Mouse (Mus musculus) stomach, embryonic 15.5 days (tissue): ENCODE data around the gene Wdfy1. TPM values are rescaled to one million over a fixed set of nuclear protein-coding genes. Genes with fewer than 3 reads are reported as not detected.

ENCODE experiments used
- ATAC-seq: fragments of 200-750 bp; cut with Nextera tagmentation; 2 replicates; pipeline ENCODE4 v1.8.0; 2017; ENCODE audit warnings: low read depth, moderate number of reproducible peaks, moderate TSS enrichment; ENCODE audit not compliant: insufficient read depth, low FRiP score
- H3K27ac ChIP-seq: fragments of 300-500 bp; sonication (generic); 2 replicates; pipeline ENCODE4 v1.5.1; 2015; ENCODE audit warnings: mild to moderate bottlenecking, inconsistent platforms
- H3K27me3 ChIP-seq: fragments of 300-500 bp; sonication (generic); replicated peaks from 2 replicates; pipeline ENCODE4 v1.6.1; 2015; ENCODE audit warnings: inconsistent platforms
- H3K36me3 ChIP-seq: fragments of 300-500 bp; sonication (generic); 2 replicates; pipeline ENCODE4 v1.6.1; 2015; ENCODE audit warnings: inconsistent platforms
- H3K4me1 ChIP-seq: fragments of 300-500 bp; sonication (generic); 2 replicates; pipeline ENCODE4 v1.6.1; 2015; ENCODE audit warnings: inconsistent platforms
- H3K4me2 ChIP-seq: fragments of 300-500 bp; sonication (generic); 2 replicates; pipeline ENCODE4 v1.6.1; 2015; ENCODE audit warnings: mild to moderate bottlenecking, inconsistent platforms
- H3K4me3 ChIP-seq: fragments of 300-500 bp; sonication (generic); replicated peaks from 2 replicates; pipeline ENCODE4 v1.5.1; 2015; ENCODE audit warnings: inconsistent platforms
- H3K9ac ChIP-seq: fragments of 300-500 bp; sonication (generic); 2 replicates; pipeline ENCODE4 v1.6.1; 2015; ENCODE audit warnings: inconsistent platforms
- H3K9me3 ChIP-seq: fragments of 300-500 bp; sonication (generic); 2 replicates; pipeline ENCODE4 v1.6.1; 2016; ENCODE audit warnings: inconsistent platforms
- WGBS: fragments of 180-500 bp; shearing (Covaris S2); methylation state at CpG from one replicate; pipeline ENCODE4 v1.1.7; 2015; 5-methylcytosine and 5-hydroxymethylcytosine counted together
- polyA plus RNA-seq: library from polyadenylated mRNA; unstranded; fragments of >200 nt; fragmentation: Nextera tagmentation; extraction: Ambion mirVana; gene quantifications from 2 replicates; pipeline ENCODE4 v1.2.1, GENCODE M21; 2015

The Wdfy1 gene
- 32.8 and 36.8 TPM in 2 replicates for polyA plus RNA-seq

GRCm38 (mm10) chr1:79775927-79776458, at the start of gene Wdfy1, which contains the start of gene Mrpl44:
Gene Wdfy1 (minus strand): TSS chr1:79776143.
Gene Mrpl44 (plus strand): TSS chr1:79776018.
- Histone ChIP-seq H3K4me2 (peak within 1 kb of the TSS; percentile 56), H3K27ac (peak within 1 kb of the TSS; percentile 88), H3K9ac (peak within 1 kb of the TSS; percentile 68), H3K36me3 (peaks cover 12% of the 10 kb centered on the region), H3K27me3 (no peaks in the 10 kb centered on the region), H3K9me3 (no peaks in the 10 kb centered on the region), H3K4me1 (no peaks in the 10 kb centered on the region), H3K4me3 (peak within 1 kb of the TSS; percentile 73)
- ATAC-seq: peak; percentile 99
- under 1% methylated on average over 38 of the region's 38 CpGs for WGBS

- Histone ChIP-seq H3K4me3 (peak overlapping the region; percentile 5; the same call in 1 of the 2 replicates), H3K27me3 (no peaks in the 10 kb centered on the region), H3K36me3 (no peaks in the 10 kb centered on the region), H3K4me1 (no peaks in the 10 kb centered on the region), H3K4me2 (peak overlapping the region; percentile 41), H3K9me3 (no peaks in the 10 kb centered on the region), H3K9ac (no peak overlapping the region), H3K27ac (peak overlapping the region; percentile 2)
- no peak for ATAC-seq
- WGBS: 49% methylated on average over 14 of the region's 14 CpGs
Measured at GRCm38 (mm10) chr1:79823951-79824633, 48.1 kb upstream of the Wdfy1 start.

GRCm38 (mm10) chr1:79822806-79823525, 47.0 kb upstream of the Wdfy1 start:
- no peaks in the 10 kb centered on the region for H3K9me3 ChIP-seq
- H3K27ac ChIP-seq: peak overlapping the region; percentile 48; the same call in 1 of the 2 replicates
- no peak for ATAC-seq
- no peak overlapping the region for H3K9ac ChIP-seq
- WGBS: 51% methylated on average over 13 of the region's 13 CpGs
- no peaks in the 10 kb centered on the region for H3K4me1 ChIP-seq
- H3K36me3 ChIP-seq: no peaks in the 10 kb centered on the region
- no peak overlapping the region for H3K4me3 ChIP-seq
- no peaks in the 10 kb centered on the region for H3K27me3 ChIP-seq
- peak overlapping the region; percentile 41; the same call in 1 of the 2 replicates for H3K4me2 ChIP-seq

GRCm38 (mm10) chr1:79819296-79819879, 43.4 kb upstream of the Wdfy1 start:
- no peak overlapping the region for H3K9ac ChIP-seq
- no peaks in the 10 kb centered on the region for H3K4me1 ChIP-seq
- H3K27me3 ChIP-seq: no peaks in the 10 kb centered on the region
- no peak for ATAC-seq
- 86% methylated on average over 11 of the region's 11 CpGs for WGBS
- H3K36me3 ChIP-seq: no peaks in the 10 kb centered on the region
- no peak overlapping the region for H3K27ac ChIP-seq
- no peaks in the 10 kb centered on the region for H3K9me3 ChIP-seq
- no peak overlapping the region for H3K4me2 ChIP-seq
- no peak overlapping the region for H3K4me3 ChIP-seq

GRCm38 (mm10) chr1:79815446-79815845, 39.5 kb upstream of the Wdfy1 start:
- no peak for ATAC-seq
- Histone ChIP-seq H3K27me3 (no peaks in the 10 kb centered on the region), H3K9ac (no peak overlapping the region), H3K4me1 (no peaks in the 10 kb centered on the region), H3K9me3 (no peaks in the 10 kb centered on the region), H3K4me3 (no peak overlapping the region), H3K36me3 (no peaks in the 10 kb centered on the region), H3K27ac (no peak overlapping the region), H3K4me2 (no peak overlapping the region)
- 85% methylated on average over 3 of the region's 3 CpGs for WGBS

GRCm38 (mm10) chr1:79809447-79809846, 33.5 kb upstream of the Wdfy1 start:
- H3K4me3 ChIP-seq: no peak overlapping the region
- no peaks in the 10 kb centered on the region for H3K36me3 ChIP-seq
- no peak for ATAC-seq
- H3K9ac ChIP-seq: no peak overlapping the region
- 85% methylated on average over 3 of the region's 3 CpGs for WGBS
- no peaks in the 10 kb centered on the region for H3K4me1 ChIP-seq
- no peak overlapping the region for H3K27ac ChIP-seq
- no peaks in the 10 kb centered on the region for H3K27me3 ChIP-seq
- H3K9me3 ChIP-seq: no peaks in the 10 kb centered on the region
- no peak overlapping the region for H3K4me2 ChIP-seq

- Histone ChIP-seq H3K27ac (no peak overlapping the region), H3K9me3 (no peaks in the 10 kb centered on the region), H3K4me2 (no peak overlapping the region), H3K9ac (no peak overlapping the region), H3K4me3 (no peak overlapping the region), H3K27me3 (no peaks in the 10 kb centered on the region), H3K4me1 (no peaks in the 10 kb centered on the region), H3K36me3 (no peaks in the 10 kb centered on the region)
- ATAC-seq: no peak
- WGBS: 54% methylated on average over 5 of the region's 5 CpGs
Measured at GRCm38 (mm10) chr1:79806865-79807264, 30.9 kb upstream of the Wdfy1 start.

- Histone ChIP-seq H3K27me3 (no peaks in the 10 kb centered on the region), H3K4me1 (no peaks in the 10 kb centered on the region), H3K9me3 (no peaks in the 10 kb centered on the region), H3K27ac (no peak overlapping the region), H3K9ac (no peak overlapping the region), H3K4me2 (no peak overlapping the region), H3K4me3 (no peak overlapping the region), H3K36me3 (no peaks in the 10 kb centered on the region)
- ATAC-seq: no peak
- WGBS: 83% methylated on average over 7 of the region's 7 CpGs
Measured at GRCm38 (mm10) chr1:79803614-79804013, 27.7 kb upstream of the Wdfy1 start.

- WGBS: 92% methylated on average over 11 of the region's 11 CpGs
- Histone ChIP-seq H3K4me2 (no peak overlapping the region), H3K27ac (no peak overlapping the region), H3K9ac (no peak overlapping the region), H3K36me3 (no peaks in the 10 kb centered on the region), H3K4me3 (no peak overlapping the region), H3K27me3 (no peaks in the 10 kb centered on the region), H3K9me3 (no peaks in the 10 kb centered on the region), H3K4me1 (no peaks in the 10 kb centered on the region)
- no peak for ATAC-seq
Measured at GRCm38 (mm10) chr1:79802858-79803427, 27.0 kb upstream of the Wdfy1 start.

GRCm38 (mm10) chr1:79797084-79797483, 21.1 kb upstream of the Wdfy1 start:
- H3K9ac ChIP-seq: no peak overlapping the region
- WGBS: 84% methylated on average over 3 of the region's 3 CpGs

GRCm38 (mm10) chr1:79786267-79786927, 10.5 kb upstream of the Wdfy1 start:
- H3K9me3 ChIP-seq: no peaks in the 10 kb centered on the region
- no peak for ATAC-seq

More at GRCm38 (mm10) chr1:79797084-79797483, 21.1 kb upstream of the Wdfy1 start:
- H3K27ac ChIP-seq: no peak overlapping the region
- no peaks in the 10 kb centered on the region for H3K27me3 ChIP-seq
- no peak for ATAC-seq
- no peak overlapping the region for H3K4me2 ChIP-seq
- no peaks in the 10 kb centered on the region for H3K36me3 ChIP-seq
- H3K4me1 ChIP-seq: no peaks in the 10 kb centered on the region
- no peak overlapping the region for H3K4me3 ChIP-seq
- no peaks in the 10 kb centered on the region for H3K9me3 ChIP-seq

More at GRCm38 (mm10) chr1:79786267-79786927, 10.5 kb upstream of the Wdfy1 start:
- Histone ChIP-seq H3K4me1 (no peaks in the 10 kb centered on the region), H3K9ac (no peak overlapping the region), H3K27me3 (no peaks in the 10 kb centered on the region), H3K27ac (no peak overlapping the region), H3K4me3 (no peak overlapping the region), H3K4me2 (no peak overlapping the region), H3K36me3 (peaks cover 13% of the 10 kb centered on the region)
- 59% methylated on average over 7 of the region's 7 CpGs for WGBS
